Mouse (Mus musculus) embryonic facial prominence, embryonic 15.5 days (tissue): ENCODE data around the gene Pex10. TPM values are rescaled to one million over a fixed set of nuclear protein-coding genes. Genes with fewer than 3 reads are reported as not detected.
"Not testable (repeated sequence)": the region's sequence is repeated elsewhere in the genome, so short reads cannot be mapped to it uniquely, and the experiment has no call there.

Experiments used
- ATAC-seq: fragments of 200-750 bp; cut with Nextera tagmentation; 2 replicates; pipeline ENCODE4 v1.8.0; 2017; ENCODE audit warnings: low read depth, moderate TSS enrichment; ENCODE audit not compliant: insufficient number of reproducible peaks, low FRiP score, low TSS enrichment
- H3K27ac ChIP-seq: fragments of 300-500 bp; sonication (generic); replicated peaks from 2 replicates; pipeline ENCODE4 v1.5.1; 2015; ENCODE audit warnings: mild to moderate bottlenecking, inconsistent platforms
- H3K27me3 ChIP-seq: fragments of 300-500 bp; sonication (generic); 2 replicates; pipeline ENCODE4 v1.6.1; 2015; ENCODE audit warnings: inconsistent platforms
- H3K36me3 ChIP-seq: fragments of 300-500 bp; sonication (generic); 2 replicates; pipeline ENCODE4 v1.6.1; 2015; ENCODE audit warnings: mild to moderate bottlenecking, inconsistent platforms
- H3K4me1 ChIP-seq: fragments of 300-500 bp; sonication (generic); 2 replicates; pipeline ENCODE4 v1.6.1; 2015; ENCODE audit warnings: inconsistent platforms
- H3K4me2 ChIP-seq: fragments of 300-500 bp; sonication (generic); replicated peaks from 2 replicates; pipeline ENCODE4 v1.6.1; 2015; ENCODE audit warnings: mild to moderate bottlenecking, inconsistent platforms
- H3K4me3 ChIP-seq: fragments of 300-500 bp; sonication (generic); replicated peaks from 2 replicates; pipeline ENCODE4 v1.5.1; 2015; ENCODE audit warnings: mild to moderate bottlenecking, inconsistent platforms
- H3K9ac ChIP-seq: fragments of 300-500 bp; sonication (generic); 2 replicates; pipeline ENCODE4 v1.6.1; 2015; ENCODE audit warnings: inconsistent platforms
- H3K9me3 ChIP-seq: fragments of 300-500 bp; sonication (generic); replicated peaks from 2 replicates; pipeline ENCODE4 v1.6.1; 2016; ENCODE audit warnings: inconsistent platforms
- WGBS: fragments of 180-500 bp; shearing (Covaris S2); methylation state at CpG from one replicate; pipeline ENCODE4 v1.1.7; 2015; 5-methylcytosine and 5-hydroxymethylcytosine counted together
- polyA plus RNA-seq: library from polyadenylated mRNA; unstranded; fragments of >200 nt; fragmentation: Nextera tagmentation; extraction: Ambion mirVana; gene quantifications from 2 replicates; pipeline ENCODE4 v1.2.1, GENCODE M21; 2015

Gene Pex10
- polyA plus RNA-seq, 1 experiment from 2014 or later, result 22.1 TPM

GRCm38 (mm10) chr4:155065970-155066833, 614 bp upstream of the Pex10 start:
- 2% methylated on average over 15 of the region's 15 CpGs for WGBS

GRCm38 (mm10) chr4:155068357-155068972, 1.6 kb downstream of the Pex10 start:
- Histone ChIP-seq H3K9ac (0 out of 2 replicates have a peak overlapping the region, but pooled peaks have one; percentile 81), H3K4me3 (peak overlapping the region; percentile 63; the same call in 1 of the 2 replicates), H3K36me3 (peaks cover 49% of the 10 kb centered on the region), H3K4me1 (peaks cover 33% of the 10 kb centered on the region), H3K9me3 (no peaks in the 10 kb centered on the region), H3K4me2 (peak overlapping the region; percentile 68), H3K27ac (no peak overlapping the region), H3K27me3 (no peaks in the 10 kb centered on the region)
- WGBS, result 89% methylated on average over 20 of the region's 20 CpGs
- no peak for ATAC-seq

More at GRCm38 (mm10) chr4:155065970-155066833, 614 bp upstream of the Pex10 start:
- Histone ChIP-seq H3K4me3 (peak overlapping the region; percentile 63), H3K36me3 (peaks cover 28% of the 10 kb centered on the region), H3K9ac (0 out of 2 replicates have a peak overlapping the region, but pooled peaks have one; percentile 12), H3K27ac (peak overlapping the region; percentile 87), H3K4me2 (peak overlapping the region; percentile 68), H3K27me3 (no peaks in the 10 kb centered on the region), H3K9me3 (no peaks in the 10 kb centered on the region), H3K4me1 (peaks cover 48% of the 10 kb centered on the region)
- peak; percentile 32; the same call in 1 of the 2 replicates for ATAC-seq

GRCm38 (mm10) chr4:155069191-155069590, 2.4 kb downstream of the Pex10 start:
- Histone ChIP-seq H3K4me2 (no peak overlapping the region), H3K27ac (no peak overlapping the region), H3K27me3 (no peaks in the 10 kb centered on the region), H3K4me1 (peaks cover 29% of the 10 kb centered on the region), H3K36me3 (peaks cover 55% of the 10 kb centered on the region), H3K4me3 (no peak overlapping the region), H3K9me3 (no peaks in the 10 kb centered on the region), H3K9ac (no peak overlapping the region)
- WGBS, result 86% methylated on average over 6 of the region's 6 CpGs
- ATAC-seq, result no peak

- 87% methylated on average over 13 of the region's 13 CpGs for WGBS
- Histone ChIP-seq H3K4me3 (no peak overlapping the region), H3K9ac (no peak overlapping the region)
Observed at GRCm38 (mm10) chr4:155070199-155070598, 3.4 kb downstream of the Pex10 start.

GRCm38 (mm10) chr4:155070921-155071320, 4.1 kb downstream of the Pex10 start:
- Histone ChIP-seq H3K4me2 (no peak overlapping the region), H3K4me3 (no peak overlapping the region), H3K27me3 (no peaks in the 10 kb centered on the region), H3K9me3 (no peaks in the 10 kb centered on the region), H3K9ac (no peak overlapping the region), H3K36me3 (peaks cover 72% of the 10 kb centered on the region), H3K27ac (no peak overlapping the region), H3K4me1 (peaks cover 22% of the 10 kb centered on the region)
- 92% methylated on average over 5 of the region's 5 CpGs for WGBS
- no peak for ATAC-seq

More at GRCm38 (mm10) chr4:155070199-155070598, 3.4 kb downstream of the Pex10 start:
- no peaks in the 10 kb centered on the region for H3K27me3 ChIP-seq
- no peak overlapping the region for H3K27ac ChIP-seq
- peaks cover 65% of the 10 kb centered on the region for H3K36me3 ChIP-seq
- no peak for ATAC-seq
- peaks cover 25% of the 10 kb centered on the region for H3K4me1 ChIP-seq
- no peak overlapping the region for H3K4me2 ChIP-seq
- no peaks in the 10 kb centered on the region for H3K9me3 ChIP-seq

- Histone ChIP-seq H3K36me3 (peaks cover 84% of the 10 kb centered on the region), H3K4me2 (no peak overlapping the region)
- no peak for ATAC-seq
Observed at GRCm38 (mm10) chr4:155074418-155074817, 7.6 kb downstream of the Pex10 start.

GRCm38 (mm10) chr4:155075137-155075536, 8.3 kb downstream of the Pex10 start:
- Histone ChIP-seq H3K9me3 (no peaks in the 10 kb centered on the region), H3K4me2 (no peak overlapping the region), H3K4me1 (no peaks in the 10 kb centered on the region), H3K27me3 (no peaks in the 10 kb centered on the region), H3K4me3 (no peak overlapping the region), H3K27ac (no peak overlapping the region), H3K9ac (no peak overlapping the region), H3K36me3 (peaks cover 84% of the 10 kb centered on the region)
- WGBS, result 88% methylated on average over 9 of the region's 9 CpGs
- ATAC-seq, result no peak

More at GRCm38 (mm10) chr4:155074418-155074817, 7.6 kb downstream of the Pex10 start:
- Histone ChIP-seq H3K27me3 (no peaks in the 10 kb centered on the region), H3K27ac (no peak overlapping the region), H3K4me3 (no peak overlapping the region), H3K4me1 (peaks cover 1% of the 10 kb centered on the region; the same call in 1 of the 2 replicates), H3K9me3 (no peaks in the 10 kb centered on the region), H3K9ac (no peak overlapping the region)
- WGBS, result 76% methylated on average over 9 of the region's 9 CpGs

- no peak for ATAC-seq
- Histone ChIP-seq H3K4me1 (no peaks in the 10 kb centered on the region), H3K9ac (no peak overlapping the region), H3K27ac (no peak overlapping the region), H3K4me2 (no peak overlapping the region), H3K9me3 (no peaks in the 10 kb centered on the region), H3K4me3 (no peak overlapping the region), H3K27me3 (no peaks in the 10 kb centered on the region), H3K36me3 (peaks cover 83% of the 10 kb centered on the region)
- 89% methylated on average over 2 of the region's 2 CpGs for WGBS
Observed at GRCm38 (mm10) chr4:155075813-155076212, 9.0 kb downstream of the Pex10 start.

- Histone ChIP-seq H3K27me3 (no peaks in the 10 kb centered on the region), H3K9me3 (no peaks in the 10 kb centered on the region), H3K4me1 (no peaks in the 10 kb centered on the region), H3K4me2 (no peak overlapping the region), H3K9ac (no peak overlapping the region), H3K4me3 (no peak overlapping the region), H3K27ac (no peak overlapping the region), H3K36me3 (peaks cover 81% of the 10 kb centered on the region)
- WGBS, result 77% methylated on average over 9 of the region's 9 CpGs
- ATAC-seq, result no peak
Observed at GRCm38 (mm10) chr4:155076677-155077076, 9.9 kb downstream of the Pex10 start.

GRCm38 (mm10) chr4:155078808-155079207, 12.0 kb downstream of the Pex10 start:
- not testable (repeated sequence) for H3K4me3 ChIP-seq, H3K27ac ChIP-seq, H3K9ac ChIP-seq, H3K4me2 ChIP-seq, H3K9me3 ChIP-seq, H3K4me1 ChIP-seq, H3K27me3 ChIP-seq, ATAC-seq
- H3K36me3 ChIP-seq, result peaks cover 73% of the 10 kb centered on the region
- WGBS, result 87% methylated on average over 10 of the region's 10 CpGs

GRCm38 (mm10) chr4:155079666-155080065, 12.8 kb downstream of the Pex10 start:
- Histone ChIP-seq H3K4me1 (peaks cover 16% of the 10 kb centered on the region), H3K4me2 (no peak overlapping the region), H3K36me3 (peaks cover 65% of the 10 kb centered on the region), H3K27me3 (no peaks in the 10 kb centered on the region), H3K9ac (no peak overlapping the region), H3K4me3 (no peak overlapping the region), H3K27ac (no peak overlapping the region), H3K9me3 (no peaks in the 10 kb centered on the region)
- 70% methylated on average over 6 of the region's 6 CpGs for WGBS
- no peak for ATAC-seq
